Mouse (Mus musculus): ENCODE measurements around the gene Prkcz.

DNA sequence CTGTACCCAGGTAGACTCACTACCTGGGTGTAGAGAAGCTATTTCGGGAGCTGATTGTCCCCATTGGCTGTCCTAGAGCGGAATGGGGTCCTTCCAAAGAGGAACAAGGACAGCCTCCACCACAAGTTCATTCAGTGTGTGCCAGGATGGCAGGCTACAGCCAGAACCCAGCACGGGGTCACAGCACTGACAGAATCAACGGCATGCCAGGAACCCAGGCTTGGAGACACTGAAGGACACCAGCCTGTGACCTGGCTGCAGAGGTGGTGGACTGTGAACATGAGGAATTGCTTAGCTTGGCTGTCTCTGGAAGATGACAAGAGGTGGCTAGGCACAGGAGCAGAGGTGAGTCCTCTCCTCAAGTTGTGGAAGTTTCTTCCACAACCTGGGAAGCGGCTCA, 118.9 kb downstream of the Prkcz start:
- no peak for TF ChIP-seq CTCF (conservative IDR thresholded peaks at IDR 0.05; ENCODE audit: low read length)
- no peak for TF ChIP-seq NANOG (IDR thresholded peaks at IDR 0.05; ENCODE audit: borderline replicate concordance, low read length)
- TF ChIP-seq POU5F1 (IDR thresholded peaks at IDR 0.05; ENCODE audit: borderline replicate concordance, low read length), result no peak

All from E14TG2a.4 (cell line).